Mouse (Mus musculus): ENCODE measurements at regions not wholly inside any gene's neighbourhood (a gene's known extent, or its start where the extent isn't known, plus 50 kb on each side); places are given as distances from the start of the nearest gene placed in this dataset.
A peak's percentile ranks its signal among the peaks of the same experiment; 100 is the strongest.
"Not testable (repeated sequence)": the region's sequence is repeated elsewhere in the genome, so short reads cannot be mapped to it uniquely, and the experiment has no call there.

DNA sequence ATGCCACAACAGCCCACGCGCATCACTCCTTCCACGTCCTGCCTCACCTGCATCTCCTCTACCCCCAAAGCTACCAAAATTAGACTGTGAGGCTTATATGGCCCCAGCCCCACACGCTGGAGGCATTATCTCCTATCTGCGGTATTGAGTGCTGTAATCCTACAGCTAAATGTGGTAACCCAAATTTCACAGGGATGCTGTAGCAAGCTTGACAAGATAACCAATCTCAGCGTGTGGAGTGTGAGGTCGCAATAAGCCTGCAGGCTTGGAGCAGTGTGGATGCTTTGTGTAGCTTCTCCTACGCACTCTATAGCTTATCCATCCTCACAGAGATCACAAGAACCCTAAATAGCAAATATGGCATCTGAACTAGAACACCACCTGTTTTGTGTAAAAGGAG lies 251.2 kb upstream of the Kcnh8 start:
- DNase-seq (ENCODE audit: low read depth, low spot score): no peak

DNA sequence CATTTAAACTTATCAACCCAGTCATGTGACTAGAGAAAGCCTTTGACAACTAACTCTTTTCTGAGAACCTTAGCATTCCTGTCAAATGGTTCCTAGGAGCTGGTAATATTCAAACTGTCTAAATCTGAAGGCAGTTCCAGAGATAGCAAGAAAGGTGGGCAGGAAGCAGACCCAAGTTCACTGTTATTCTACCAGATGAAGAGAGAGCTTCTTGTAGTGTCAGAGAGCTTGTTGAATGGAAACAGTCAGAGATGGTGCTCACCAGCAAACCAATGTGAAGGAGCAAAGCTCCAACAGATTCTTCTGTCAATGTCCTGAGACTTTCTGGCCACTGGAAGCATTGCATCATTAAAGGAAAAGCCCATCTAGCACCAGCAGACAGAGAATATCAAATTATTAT lies 251.8 kb upstream of the Kcnh8 start:
- DNase-seq (ENCODE audit: low read depth, low spot score): no peak

DNA sequence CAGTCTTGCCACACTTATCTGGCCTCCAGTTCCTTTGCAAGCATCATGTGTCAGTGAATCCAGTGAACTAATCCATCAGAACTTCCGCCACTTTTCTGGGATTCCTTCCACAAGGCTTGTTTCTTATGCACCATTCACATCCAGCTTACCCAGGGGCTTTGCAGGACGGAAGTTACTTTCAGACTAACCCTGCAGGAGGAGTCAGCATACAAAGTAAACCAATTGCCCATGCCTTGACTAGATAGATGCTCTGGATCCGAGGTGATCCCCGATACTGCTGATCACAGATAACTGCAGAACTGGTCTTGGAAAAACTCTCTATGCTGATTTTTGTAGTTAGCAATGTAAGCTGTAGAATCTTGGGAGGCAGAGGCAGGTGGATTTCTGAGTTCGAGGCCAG lies 252.6 kb upstream of the Kcnh8 start:
- no peak for DNase-seq (ENCODE audit: low read depth, low spot score)

DNA sequence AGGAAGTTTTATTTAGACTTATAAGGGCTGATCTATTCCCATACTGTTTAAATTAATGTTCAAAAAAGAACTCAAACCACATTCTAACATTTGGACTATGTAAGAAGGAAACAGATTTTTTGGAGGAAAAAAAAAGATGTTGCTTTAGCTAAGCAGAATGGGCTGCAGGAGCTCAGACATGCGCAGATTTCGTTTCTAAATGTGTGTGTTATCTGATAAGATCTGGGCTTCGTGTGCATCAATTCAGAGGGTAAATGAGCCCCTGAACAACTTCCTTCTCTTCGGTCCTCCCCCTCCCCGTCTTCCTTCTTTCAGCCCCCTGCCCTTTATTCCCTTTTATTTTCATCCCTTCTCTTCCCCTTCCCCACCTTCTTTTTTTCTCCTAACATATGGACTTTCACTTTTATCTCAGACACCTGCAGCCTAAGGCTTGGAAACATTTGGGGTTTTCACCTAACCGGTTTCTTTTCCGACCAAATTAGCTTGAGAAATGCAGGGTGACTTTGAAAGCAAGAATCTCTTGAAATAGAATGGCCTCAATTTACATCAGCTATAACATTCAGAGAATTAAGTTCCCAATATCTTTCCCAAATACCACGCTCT lies 253.9 kb upstream of the Kcnh8 start:
- DNase-seq (ENCODE audit: low read depth, low spot score): peak; percentile 16

DNA sequence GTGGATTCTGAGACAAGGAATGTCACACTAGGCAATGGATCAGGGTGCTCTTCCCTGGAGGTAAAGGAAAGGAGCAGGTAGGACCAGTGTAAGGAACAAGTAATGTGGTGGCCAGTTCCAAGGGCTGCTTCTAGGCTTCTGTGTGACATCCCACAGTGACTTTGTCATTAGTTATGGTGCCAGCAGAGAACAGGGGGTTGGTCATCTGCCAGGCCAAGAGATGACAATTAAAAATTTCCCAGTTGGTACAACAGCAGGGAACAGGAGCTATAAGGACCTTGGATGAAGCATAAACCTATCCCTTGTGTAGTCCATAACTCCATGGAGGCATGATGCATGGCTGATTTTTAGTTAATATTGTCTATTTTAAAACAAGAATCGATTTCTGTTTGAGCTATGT lies 281.9 kb upstream of the Kcnh8 start:
- DNase-seq (ENCODE audit: low read depth, low spot score): no peak

DNA sequence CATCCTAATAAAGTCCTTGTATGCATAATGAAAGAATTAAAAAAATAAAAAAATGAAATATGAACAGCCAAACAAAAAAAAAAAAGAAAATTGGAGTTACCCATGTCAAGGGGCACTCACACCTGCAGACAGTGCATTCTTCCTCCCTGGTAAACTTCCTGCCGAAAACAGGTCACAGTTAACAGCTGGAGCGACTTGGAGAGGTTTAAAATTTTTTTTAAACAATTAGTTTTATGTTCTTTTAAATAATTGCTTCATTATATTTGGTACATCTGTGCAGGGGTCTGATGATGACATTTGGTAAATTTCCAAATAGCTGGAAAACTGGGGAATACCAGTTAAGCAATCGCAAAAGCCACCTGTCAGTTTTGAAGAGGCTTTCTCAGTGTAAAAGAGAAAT lies 285.5 kb upstream of the Kcnh8 start:
- no peak for DNase-seq (ENCODE audit: low read depth, low spot score)

DNA sequence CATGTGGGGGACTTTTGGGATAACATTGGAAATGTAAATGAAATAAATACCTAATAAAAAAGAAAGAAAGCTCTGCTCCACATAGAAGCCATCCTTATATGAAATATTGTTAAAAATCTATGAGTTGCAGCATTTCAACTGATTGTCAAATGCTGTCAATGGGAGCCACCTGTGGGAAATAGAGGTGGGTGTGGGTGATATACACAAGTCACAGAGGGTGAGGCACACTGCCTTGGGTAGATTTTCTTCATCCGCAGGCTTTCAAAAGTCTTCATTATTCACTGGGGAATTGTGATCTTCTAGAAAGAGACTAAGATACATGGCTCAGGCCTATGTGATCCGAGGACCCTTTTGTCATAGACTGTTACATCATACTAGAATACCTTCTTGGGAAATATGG lies 286.6 kb upstream of the Kcnh8 start:
- no peak for DNase-seq (ENCODE audit: low read depth, low spot score)

DNA sequence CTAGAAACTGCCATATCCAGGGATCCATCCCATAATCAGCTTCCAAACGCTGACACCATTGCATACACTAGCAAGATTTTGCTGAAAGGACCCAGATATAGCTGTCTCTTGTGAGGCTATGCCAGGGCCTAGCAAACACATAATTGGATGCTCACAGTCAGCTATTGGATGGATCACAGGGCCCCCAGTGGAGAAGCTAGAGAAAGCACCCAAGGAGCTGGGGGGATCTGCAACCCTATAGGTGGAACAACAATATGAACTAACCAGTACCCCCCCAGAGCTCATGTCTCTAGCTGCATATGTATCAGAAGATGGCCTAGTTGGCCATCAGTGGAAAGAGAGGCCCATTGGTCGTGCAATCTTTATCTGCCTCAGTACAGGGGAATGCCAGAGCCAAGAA lies 287.1 kb upstream of the Kcnh8 start:
- not testable (repeated sequence) for DNase-seq (ENCODE audit: low read depth, low spot score)

DNA sequence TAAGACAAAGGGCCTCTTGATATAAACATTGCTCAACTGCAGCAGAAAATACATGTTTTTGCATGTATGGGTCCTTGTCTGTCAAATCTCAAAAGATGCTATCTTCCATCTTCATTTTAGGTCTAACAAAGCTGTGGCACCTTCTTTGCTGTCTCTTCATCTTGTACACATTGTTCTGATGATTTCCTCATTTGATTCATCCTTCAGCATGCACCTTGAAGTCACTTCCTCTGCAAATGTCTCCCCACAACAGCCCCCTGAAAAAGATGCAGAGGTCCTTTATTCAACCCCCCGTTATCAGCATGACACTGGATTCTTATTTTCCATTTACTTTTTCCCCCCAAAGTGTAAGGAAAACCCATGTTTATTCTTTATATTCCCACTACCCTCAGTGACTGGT lies 290.5 kb upstream of the Kcnh8 start:
- no peak for DNase-seq (ENCODE audit: low read depth, low spot score)

DNA sequence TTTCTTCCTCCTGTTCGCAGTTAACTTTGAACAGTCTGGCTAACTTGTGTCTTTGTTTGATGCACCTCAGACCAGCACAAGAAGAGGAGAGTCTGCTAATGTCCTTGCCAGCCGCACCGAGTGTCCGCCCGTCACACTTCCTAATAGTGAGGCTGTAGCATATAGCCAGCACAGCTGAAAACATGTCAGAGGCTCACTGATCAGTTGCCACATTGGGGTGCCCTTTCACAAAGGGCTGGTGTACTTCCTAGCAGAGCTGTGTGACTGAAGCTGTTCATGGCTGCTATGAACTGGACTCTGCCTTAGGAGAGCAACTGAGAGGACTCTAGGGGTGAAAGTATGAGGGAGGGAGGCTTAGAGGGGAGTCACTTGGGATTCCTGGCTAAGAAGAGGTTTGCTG lies 293.7 kb upstream of the Kcnh8 start:
- DNase-seq (ENCODE audit: low read depth, low spot score): no peak

DNA sequence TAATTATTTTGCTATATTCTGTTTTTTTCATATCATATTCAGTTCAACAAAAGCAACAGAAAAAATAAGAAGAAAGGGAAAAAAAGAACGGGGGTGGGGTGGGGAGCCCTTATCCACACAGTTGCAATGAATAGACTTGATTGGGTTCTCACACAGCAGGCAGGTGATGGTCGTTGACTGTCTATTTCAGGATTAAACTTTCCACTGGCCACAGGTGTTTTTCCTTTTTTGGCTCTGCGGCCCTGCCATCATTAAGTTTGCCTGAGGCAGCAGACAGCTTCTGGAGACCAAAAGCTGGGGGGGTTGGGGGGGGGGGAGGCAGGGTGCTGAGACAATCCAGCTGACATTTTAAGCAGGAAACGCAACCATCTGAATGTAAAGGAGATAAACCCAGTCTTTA lies 298.4 kb upstream of the Kcnh8 start:
- DNase-seq (ENCODE audit: low read depth, low spot score): no peak

DNA sequence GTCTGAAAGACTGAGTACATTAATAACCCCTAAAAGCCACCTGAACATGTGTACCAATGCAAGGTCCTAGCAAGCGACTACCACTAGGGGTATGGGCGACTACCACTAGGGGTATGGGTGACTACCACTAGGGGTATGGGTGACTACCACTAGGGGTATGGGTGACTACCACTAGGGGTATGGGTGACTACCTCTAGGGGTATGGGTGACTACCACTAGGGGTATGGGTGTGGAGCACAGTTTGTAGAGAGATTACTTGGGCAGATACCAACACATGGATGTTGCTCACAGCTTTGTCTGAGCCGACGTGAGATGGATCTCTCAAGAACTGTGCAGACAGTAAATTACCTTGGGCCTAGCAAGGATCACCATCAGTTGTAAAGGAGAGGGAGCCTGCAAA lies 299.2 kb upstream of the Kcnh8 start:
- DNase-seq (ENCODE audit: low read depth, low spot score): no peak

DNA sequence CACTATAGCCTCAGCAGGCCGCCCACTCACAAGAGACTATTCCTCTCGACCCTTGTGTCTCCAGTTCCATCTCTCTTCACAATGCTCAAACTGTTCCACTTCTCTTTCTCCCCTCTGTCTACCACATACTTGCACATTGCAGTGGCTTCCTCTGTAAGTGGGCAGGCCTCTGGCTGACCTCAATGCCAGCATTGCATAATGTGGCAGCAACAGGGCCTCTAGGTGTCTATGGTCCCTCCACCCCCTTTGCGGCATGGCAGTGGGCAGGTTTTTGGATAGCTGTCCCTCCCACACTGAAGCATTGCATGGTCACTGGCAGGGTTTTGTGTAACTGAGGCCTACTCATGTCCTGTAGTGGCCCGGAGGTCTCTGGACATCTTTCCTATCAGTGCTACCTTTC lies 302.7 kb upstream of the Kcnh8 start:
- no peak for DNase-seq (ENCODE audit: low read depth, low spot score)

DNA sequence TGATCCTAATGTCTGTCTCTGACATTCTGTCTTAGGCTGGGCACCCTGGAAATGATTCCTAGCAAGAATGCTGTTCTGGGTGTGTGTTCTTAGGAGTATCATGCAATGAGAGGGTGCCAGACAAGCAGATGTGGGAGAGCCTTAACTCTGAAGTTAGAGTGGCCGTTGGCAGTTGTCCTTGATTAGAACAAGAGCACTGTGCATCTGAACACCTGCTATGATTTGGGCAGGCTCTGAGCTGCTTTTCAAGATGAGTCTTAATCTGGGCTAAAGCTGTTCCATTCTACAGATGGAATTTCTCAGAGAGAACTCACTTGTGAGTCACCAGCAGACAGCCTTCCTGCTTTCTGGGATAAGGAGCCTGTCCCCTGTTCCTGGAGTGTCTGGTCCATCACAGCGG lies 317.1 kb upstream of the Kcnh8 start:
- DNase-seq (ENCODE audit: low read depth, low spot score): no peak

DNA sequence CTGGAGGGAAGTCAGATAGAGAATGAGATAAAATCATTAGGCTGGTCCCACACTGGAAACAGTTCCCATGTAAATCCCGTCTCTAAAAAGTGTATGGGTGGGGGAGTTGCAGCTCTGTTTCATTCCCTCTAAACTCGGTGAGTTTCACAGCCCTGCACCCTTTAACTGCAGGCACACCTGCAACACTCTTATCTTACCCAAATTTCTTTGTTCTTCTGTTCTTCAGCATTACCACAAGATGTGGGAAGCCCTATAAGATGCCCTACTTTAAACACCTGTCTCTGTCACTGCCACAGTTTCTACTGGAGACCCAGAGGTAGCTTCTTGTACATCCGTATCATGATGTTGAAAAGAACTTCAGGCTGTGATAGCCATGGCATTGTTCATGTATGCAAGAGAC lies 320.2 kb upstream of the Kcnh8 start:
- no peak for DNase-seq (ENCODE audit: low read depth, low spot score)

DNA sequence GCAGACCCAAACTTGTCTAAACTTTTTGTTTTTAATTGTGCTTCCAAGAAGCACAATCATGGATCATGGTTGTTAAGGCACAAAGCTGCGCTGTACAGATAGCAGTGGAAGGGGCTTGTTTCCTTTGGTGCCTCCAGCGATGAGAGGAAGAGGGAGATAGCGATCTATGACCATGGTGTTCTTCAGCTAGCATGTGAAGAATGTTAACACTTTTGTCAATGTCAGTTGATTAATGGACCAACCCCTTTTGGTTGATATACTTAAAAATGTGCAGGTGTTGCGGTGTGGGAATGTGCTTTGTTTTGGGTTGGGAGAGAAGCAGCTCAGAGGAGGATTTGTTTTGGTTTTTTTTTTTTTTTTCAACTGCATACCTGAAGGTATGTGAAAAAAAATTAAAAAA lies 324.0 kb upstream of the Kcnh8 start:
- DNase-seq (ENCODE audit: low read depth, low spot score): no peak

DNA sequence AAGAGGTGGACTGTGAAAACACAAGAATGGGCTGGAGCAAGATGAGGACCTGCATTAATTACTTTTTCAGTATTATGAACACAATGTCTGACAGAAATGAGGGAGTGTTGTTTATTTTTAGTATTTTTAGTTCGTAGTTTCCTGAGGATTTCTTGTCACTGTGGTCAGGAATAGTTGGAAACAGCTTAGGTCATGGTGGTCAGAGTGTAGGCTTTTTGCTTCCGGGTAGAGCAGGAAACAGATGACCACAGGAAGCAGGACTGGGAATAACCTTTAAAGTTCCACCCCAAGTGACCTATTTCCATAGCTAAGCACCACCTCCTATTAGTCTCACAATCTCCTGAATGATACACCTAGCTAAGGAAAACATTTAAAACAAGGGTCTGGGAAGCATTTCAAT lies 333.7 kb upstream of the Kcnh8 start:
- no peak for DNase-seq (ENCODE audit: low read depth, low spot score)

DNA sequence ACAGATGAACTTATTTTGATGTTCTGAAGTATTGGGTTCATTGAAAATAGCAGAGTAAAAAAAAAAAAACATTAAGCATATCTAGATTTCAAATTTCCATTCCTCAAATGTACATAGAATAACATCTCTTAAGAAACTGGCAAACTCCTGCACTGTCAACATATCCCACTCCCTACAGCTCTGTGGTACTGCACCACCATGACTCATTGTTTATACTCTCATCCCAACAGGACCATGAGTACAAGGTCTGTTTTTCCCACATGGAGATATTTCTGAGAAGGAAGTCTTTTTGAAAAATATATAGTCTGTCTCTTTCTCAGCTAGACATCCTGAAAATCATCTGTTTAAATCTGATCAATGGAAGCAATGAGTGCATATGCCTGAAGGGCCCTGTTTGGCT lies 351.2 kb upstream of the Kcnh8 start:
- DNase-seq (ENCODE audit: low read depth, low spot score): no peak

DNA sequence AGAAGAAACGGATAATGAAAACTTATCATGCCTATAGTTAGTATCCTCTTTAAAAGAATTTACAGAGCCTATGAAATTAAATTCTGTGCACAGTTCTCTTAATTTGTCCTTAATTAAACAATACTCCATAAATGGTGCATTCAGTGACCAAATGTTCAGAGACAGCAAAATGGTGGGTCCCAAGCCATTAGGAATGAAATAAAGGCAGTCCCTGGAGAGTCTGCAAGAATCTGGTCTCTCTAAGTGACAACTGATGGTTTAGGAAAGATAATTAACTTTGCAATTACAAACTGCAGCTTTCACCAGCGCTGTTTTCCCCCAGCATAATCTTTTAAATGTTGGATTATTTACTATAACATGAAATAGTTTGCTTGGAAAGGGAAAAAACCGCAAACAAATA lies 376.9 kb upstream of the Kcnh8 start:
- no peak for DNase-seq (ENCODE audit: low read depth, low spot score)

DNA sequence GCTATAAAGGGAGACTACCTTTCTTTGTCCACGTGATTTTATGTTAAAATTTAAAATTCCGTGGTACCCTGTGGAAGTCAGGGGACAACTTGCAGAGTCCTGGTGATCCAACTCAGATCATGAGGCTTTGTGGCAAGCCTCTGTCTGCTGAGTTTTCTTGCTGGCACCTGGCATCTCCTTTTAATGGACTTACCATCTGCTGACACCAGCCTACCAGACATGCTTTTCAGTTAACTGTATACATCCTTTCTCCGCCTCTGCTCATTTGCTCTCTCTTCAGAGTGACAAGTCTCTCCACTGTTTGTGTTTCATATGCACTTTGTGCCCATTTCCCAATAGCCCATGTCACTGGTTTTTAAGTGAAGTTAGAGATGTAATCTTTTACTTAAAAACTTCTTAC lies 382.1 kb upstream of the Kcnh8 start:
- no peak for DNase-seq (ENCODE audit: low read depth, low spot score)

DNA sequence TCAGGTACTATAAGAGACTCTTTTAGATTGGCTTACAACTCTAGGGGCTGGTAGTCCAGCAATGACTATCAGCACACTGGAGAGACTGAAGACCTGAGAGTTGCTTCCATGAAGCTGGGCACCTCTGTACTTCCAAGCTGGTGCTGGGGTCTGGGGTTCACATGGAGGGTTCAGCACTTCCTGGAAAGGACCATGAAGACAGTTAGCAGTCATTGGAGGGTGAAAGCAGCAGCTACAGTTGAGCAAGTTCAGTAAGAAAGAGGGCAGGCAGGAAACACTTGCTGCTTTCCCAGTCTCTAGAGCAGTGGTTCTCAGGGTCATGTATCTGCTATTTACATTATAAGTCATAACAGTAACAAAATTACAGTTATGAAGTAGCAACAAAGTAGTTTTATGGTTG lies 384.3 kb upstream of the Satb1 start:
- no peak for DNase-seq (ENCODE audit: low read depth, low spot score)

DNA sequence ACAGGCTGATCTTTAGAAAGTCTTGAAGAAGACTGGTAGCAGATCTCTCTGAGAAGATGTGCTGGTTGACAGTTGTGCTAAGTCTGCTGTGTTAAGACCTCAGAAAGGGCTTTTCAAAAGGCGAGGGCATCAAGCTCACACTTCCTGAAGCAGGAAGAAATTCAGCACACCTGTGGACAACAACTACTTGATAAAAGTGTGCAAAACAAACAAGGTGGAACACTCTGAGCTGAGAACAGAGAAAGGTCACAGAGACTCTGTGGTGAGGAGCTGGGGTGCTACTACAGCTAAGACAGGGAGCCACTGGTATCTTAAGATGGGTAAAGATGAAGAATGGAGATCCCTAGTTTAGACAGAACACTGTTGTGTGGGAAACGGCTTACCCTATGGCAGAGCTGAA lies 379.9 kb upstream of the Satb1 start:
- no peak for DNase-seq (ENCODE audit: low read depth, low spot score)

DNA sequence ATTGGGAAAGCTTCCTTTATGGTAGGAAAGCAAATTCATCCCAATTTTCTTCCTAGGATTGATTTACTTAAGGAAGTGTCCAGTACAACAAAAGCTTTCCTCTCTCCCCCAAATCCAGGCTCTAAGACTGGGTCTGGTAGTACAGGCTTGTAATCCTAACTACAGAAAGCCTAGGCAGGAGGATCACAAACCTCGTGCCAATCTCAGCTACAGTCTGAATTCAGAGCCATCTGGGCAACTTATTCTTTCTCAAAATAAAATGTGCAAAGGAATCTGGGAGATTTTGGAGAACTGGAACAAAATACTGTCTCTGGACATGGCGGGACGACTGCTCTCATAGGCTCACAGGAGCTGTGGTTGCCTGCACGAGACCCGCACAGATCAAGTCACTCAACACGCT lies 377.4 kb upstream of the Satb1 start:
- no peak for DNase-seq (ENCODE audit: low read depth, low spot score)

DNA sequence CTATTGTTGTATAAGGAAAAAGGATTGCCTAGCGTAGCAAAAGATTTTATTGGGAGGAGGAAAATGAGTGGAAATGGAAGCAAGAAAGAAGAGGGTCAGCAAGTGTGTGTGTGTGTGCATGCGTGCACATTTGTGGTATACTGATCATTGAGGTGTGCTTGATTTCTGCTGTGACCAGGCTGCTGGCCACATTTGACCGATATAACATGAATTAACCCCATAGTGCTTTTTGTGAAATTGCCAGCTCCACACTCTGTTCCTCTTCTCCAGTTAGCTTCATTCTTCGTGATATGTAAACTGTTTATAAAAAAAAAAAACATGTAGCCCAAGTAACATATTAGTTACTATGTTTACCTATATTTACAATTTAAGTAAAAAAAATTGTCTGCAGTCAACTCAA lies 364.6 kb upstream of the Satb1 start:
- DNase-seq (ENCODE audit: low read depth, low spot score): no peak

DNA sequence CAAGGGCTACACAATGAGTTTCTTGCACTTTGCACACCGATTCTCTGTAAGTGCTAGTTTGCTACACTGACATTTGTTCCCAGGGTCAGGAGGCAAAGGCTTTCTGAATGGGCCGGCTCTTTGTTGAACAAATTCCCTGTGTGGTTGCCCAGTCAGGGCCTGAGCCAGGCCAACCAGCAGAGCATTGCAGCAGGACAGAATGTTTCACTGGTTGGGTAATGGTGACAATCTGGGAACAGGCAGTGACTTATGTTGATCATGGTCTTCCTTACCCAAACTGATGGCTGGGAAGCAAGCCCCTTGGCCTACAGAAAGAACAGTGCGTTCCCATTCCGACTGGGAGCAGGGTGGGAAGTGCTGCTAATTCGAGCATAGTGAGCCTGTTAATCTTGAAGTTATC lies 363.7 kb upstream of the Satb1 start:
- no peak for DNase-seq (ENCODE audit: low read depth, low spot score)

Measured in brain, embryonic 18.5 days (tissue).